Mouse (Mus musculus): ENCODE data around the gene Nfib. TPM values are rescaled to one million over a fixed set of nuclear protein-coding genes. Genes with fewer than 3 reads are reported as not detected.

The Nfib gene
- total and polyA plus RNA-seq, 3 experiments, result 0.16 TPM; not detected in 2

DNA sequence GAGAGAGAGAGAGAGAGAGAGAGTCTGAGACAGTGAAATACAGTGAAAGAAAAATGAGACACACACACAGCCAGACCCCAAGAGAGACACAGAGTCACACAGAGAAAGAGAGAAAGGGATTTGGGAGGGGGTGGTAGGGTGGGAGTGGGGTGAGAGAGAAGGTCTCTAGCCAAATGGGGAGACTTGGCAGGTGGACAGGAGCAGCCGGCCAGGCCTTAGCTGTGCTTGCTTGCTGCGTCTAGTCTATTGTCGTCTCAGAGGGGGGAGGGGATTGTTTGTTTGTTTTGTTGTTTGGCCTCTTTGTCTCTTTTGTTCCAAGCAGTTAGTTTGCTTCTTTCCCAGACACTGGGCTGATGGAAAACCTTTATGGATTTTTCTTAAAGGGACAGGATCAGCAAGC, 172.3 kb downstream of the Nfib start:
- H3K4me1 ChIP-seq (ENCODE audit: insufficient read depth, low read depth, low read length), result no peaks in the 10 kb centered on the region
- TF ChIP-seq POLR2AphosphoS5 (IDR thresholded peaks at IDR 0.05; ENCODE audit: insufficient replicate concordance, low read depth, low read length), result no peak
- no peak for TF ChIP-seq GATA2 (IDR thresholded peaks at IDR 0.05; ENCODE audit: borderline replicate concordance, low read depth, low read length)
- TF ChIP-seq CTCF (IDR thresholded peaks at IDR 0.05; ENCODE audit: low read depth, low read length), result no peak
- TF ChIP-seq TAL1 (conservative IDR thresholded peaks at IDR 0.05; ENCODE audit: low read depth, low read length), result no peak
- TF ChIP-seq GATA1 (IDR thresholded peaks at IDR 0.05; ENCODE audit: borderline replicate concordance, low read length), result no peak
- H3K27me3 ChIP-seq (ENCODE audit: insufficient read depth, low read length), result no peaks in the 10 kb centered on the region
- no peak for ATAC-seq (ENCODE audit: extremely low read depth, insufficient number of reproducible peaks, low FRiP score, poor library complexity, severe bottlenecking)
- no peaks in the 10 kb centered on the region for H3K36me3 ChIP-seq (replicated peaks)
- no peak for DNase-seq (ENCODE audit: low spot score)
- no peak overlapping the region for H3K4me3 ChIP-seq (ENCODE audit: low read depth, low read length)
- H3K9me3 ChIP-seq (replicated peaks), result peaks cover 55% of the 10 kb centered on the region

DNA sequence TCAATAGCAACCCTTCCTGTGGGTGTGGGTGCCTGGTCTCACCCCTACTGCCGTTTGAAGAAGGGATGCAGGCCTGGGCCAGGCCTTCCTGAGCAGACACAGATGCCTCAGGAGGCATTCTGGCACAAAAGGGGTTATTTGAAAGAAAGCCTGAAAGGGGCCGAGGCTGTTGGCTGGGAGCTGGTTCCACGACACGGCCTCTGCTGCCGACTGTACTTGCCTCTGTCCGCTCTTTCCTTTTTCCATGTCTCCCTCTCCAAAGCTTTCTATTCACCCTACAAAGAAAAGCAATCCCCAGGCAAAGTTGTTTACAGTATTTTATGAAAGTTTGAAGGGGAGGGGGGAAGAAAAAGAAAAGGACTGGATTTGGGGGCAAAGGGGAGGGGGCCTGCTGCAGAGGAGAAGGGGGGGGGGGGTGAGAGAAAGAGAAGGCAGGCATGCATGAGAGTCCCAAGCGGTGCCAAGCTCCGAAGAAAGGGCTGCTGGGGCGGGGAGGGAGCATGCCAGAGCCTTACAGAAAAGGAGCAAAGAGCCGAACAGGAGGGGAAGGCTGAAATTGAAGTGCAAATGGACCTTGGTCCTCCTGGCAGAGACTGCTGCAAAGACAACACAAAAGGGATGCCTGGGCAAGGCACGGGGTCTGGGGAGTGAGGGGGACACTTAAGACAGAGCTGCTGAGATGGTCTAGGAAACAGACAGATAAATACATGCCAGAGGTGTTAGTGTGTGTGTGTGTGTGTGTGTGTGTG, 172.9 kb downstream of the Nfib start:
- TF ChIP-seq GATA2 (IDR thresholded peaks at IDR 0.05; ENCODE audit: borderline replicate concordance, low read depth, low read length) (no peak), TAL1 (conservative IDR thresholded peaks at IDR 0.05; ENCODE audit: low read depth, low read length) (no peak), POLR2AphosphoS5 (IDR thresholded peaks at IDR 0.05; ENCODE audit: insufficient replicate concordance, low read depth, low read length) (no peak), CTCF (IDR thresholded peaks at IDR 0.05; ENCODE audit: low read depth, low read length) (no peak)
- H3K9me3 ChIP-seq (replicated peaks), result peaks cover 54% of the 10 kb centered on the region
- no peaks in the 10 kb centered on the region for H3K36me3 ChIP-seq (replicated peaks)
- H3K27me3 ChIP-seq (ENCODE audit: insufficient read depth, low read length), result no peaks in the 10 kb centered on the region
- no peak overlapping the region for H3K4me3 ChIP-seq (ENCODE audit: low read depth, low read length)
- ATAC-seq (ENCODE audit: extremely low read depth, insufficient number of reproducible peaks, low FRiP score, poor library complexity, severe bottlenecking), result no peak
- no peaks in the 10 kb centered on the region for H3K4me1 ChIP-seq (ENCODE audit: insufficient read depth, low read depth, low read length)
- no peak for DNase-seq (ENCODE audit: low spot score)

DNA sequence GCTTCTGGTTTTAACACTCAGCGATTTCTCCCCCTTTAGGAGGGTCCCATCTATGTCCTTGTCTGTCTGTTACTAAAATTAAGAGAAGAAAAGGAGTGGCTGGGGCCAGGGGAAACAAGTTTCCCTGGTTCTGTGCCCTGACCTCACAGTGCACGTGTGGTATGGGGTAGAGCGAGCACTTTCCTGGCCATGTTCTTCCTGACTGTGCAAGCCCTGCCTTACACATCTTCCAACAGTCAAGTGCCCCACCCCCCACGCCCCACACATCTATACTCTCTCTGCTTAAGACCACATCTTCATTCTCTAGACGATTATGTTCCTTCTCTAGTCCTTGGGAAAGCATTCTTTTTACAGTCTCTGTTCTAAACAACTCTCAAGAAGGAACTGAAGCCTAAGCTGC, 173.6 kb downstream of the Nfib start:
- H3K4me3 ChIP-seq (ENCODE audit: low read depth, low read length), result no peak overlapping the region
- no peaks in the 10 kb centered on the region for H3K4me1 ChIP-seq (ENCODE audit: insufficient read depth, low read depth, low read length)
- peaks cover 48% of the 10 kb centered on the region for H3K9me3 ChIP-seq (replicated peaks)
- TF ChIP-seq TAL1 (conservative IDR thresholded peaks at IDR 0.05; ENCODE audit: low read depth, low read length) (no peak), GATA1 (IDR thresholded peaks at IDR 0.05; ENCODE audit: borderline replicate concordance, low read length) (no peak), CTCF (IDR thresholded peaks at IDR 0.05; ENCODE audit: low read depth, low read length) (no peak), POLR2AphosphoS5 (IDR thresholded peaks at IDR 0.05; ENCODE audit: insufficient replicate concordance, low read depth, low read length) (no peak), GATA2 (IDR thresholded peaks at IDR 0.05; ENCODE audit: borderline replicate concordance, low read depth, low read length) (no peak)
- H3K27me3 ChIP-seq (ENCODE audit: insufficient read depth, low read length), result no peaks in the 10 kb centered on the region
- no peak for DNase-seq (ENCODE audit: low spot score)
- ATAC-seq (ENCODE audit: extremely low read depth, insufficient number of reproducible peaks, low FRiP score, poor library complexity, severe bottlenecking), result no peak
- no peaks in the 10 kb centered on the region for H3K36me3 ChIP-seq (replicated peaks)

DNA sequence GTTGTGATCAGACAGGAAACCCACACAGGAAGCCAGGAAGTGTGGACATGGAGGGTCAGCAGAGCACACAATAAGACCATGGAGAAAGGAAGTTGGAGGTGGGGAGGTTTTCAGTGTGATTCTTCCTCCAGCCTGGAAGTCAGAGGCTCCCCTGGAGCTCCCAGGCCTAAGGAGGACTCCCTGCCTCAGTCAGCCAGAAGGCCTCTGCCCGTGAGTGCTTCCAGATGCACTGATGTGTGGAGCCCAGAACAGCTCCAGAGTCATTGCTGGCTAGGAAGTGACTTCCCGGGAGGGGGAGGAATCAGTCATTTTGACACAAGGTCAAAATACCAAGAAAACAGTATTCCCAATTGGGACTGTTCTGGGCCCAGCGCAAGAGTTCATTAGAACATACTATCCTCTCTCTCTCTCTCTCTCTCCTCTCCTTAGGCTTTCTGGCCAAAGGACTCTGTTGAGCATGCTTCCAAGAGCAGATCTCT, 174.6 kb downstream of the Nfib start:
- TF ChIP-seq POLR2AphosphoS5 (IDR thresholded peaks at IDR 0.05; ENCODE audit: insufficient replicate concordance, low read depth, low read length), result no peak
- no peak for TF ChIP-seq GATA1 (IDR thresholded peaks at IDR 0.05; ENCODE audit: borderline replicate concordance, low read length)
- TF ChIP-seq TAL1 (conservative IDR thresholded peaks at IDR 0.05; ENCODE audit: low read depth, low read length), result no peak
- TF ChIP-seq GATA2 (IDR thresholded peaks at IDR 0.05; ENCODE audit: borderline replicate concordance, low read depth, low read length), result no peak
- no peak for TF ChIP-seq CTCF (IDR thresholded peaks at IDR 0.05; ENCODE audit: low read depth, low read length)
- Histone ChIP-seq H3K27me3 (ENCODE audit: insufficient read depth, low read length) (no peaks in the 10 kb centered on the region), H3K36me3 (replicated peaks) (no peaks in the 10 kb centered on the region), H3K4me3 (ENCODE audit: low read depth, low read length) (no peak overlapping the region), H3K4me1 (ENCODE audit: insufficient read depth, low read depth, low read length) (no peaks in the 10 kb centered on the region), H3K9me3 (replicated peaks) (peaks cover 40% of the 10 kb centered on the region)
- DNase-seq (ENCODE audit: low spot score) (no peak), ATAC-seq (ENCODE audit: extremely low read depth, insufficient number of reproducible peaks, low FRiP score, poor library complexity, severe bottlenecking) (no peak)

DNA sequence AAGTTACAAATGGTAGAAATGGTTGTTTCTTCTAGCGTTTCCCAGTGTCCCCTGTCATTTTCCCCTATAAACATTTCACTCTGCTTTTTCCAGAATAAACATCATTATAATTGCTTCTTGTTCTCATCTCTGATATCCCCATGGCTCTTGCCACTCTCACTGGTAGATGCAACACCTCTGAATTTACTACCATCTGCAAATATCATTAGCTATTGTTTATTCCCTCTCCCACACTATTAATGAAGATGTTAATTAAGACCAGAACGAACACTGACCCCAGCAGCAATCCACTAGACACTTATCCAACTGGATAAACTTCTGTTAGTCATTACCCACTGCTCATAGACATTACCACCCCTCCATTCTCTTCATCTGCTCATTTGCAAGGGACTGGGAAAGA, 176.6 kb downstream of the Nfib start:
- no peaks in the 10 kb centered on the region for H3K27me3 ChIP-seq (ENCODE audit: insufficient read depth, low read length)
- H3K4me3 ChIP-seq (ENCODE audit: low read depth, low read length), result no peak overlapping the region
- ATAC-seq (ENCODE audit: extremely low read depth, insufficient number of reproducible peaks, low FRiP score, poor library complexity, severe bottlenecking) (no peak), DNase-seq (ENCODE audit: low spot score) (no peak)
- H3K4me1 ChIP-seq (ENCODE audit: insufficient read depth, low read depth, low read length), result no peaks in the 10 kb centered on the region
- H3K9me3 ChIP-seq (replicated peaks), result peaks cover 33% of the 10 kb centered on the region
- TF ChIP-seq GATA2 (IDR thresholded peaks at IDR 0.05; ENCODE audit: borderline replicate concordance, low read depth, low read length), result no peak
- no peaks in the 10 kb centered on the region for H3K36me3 ChIP-seq (replicated peaks)

DNA sequence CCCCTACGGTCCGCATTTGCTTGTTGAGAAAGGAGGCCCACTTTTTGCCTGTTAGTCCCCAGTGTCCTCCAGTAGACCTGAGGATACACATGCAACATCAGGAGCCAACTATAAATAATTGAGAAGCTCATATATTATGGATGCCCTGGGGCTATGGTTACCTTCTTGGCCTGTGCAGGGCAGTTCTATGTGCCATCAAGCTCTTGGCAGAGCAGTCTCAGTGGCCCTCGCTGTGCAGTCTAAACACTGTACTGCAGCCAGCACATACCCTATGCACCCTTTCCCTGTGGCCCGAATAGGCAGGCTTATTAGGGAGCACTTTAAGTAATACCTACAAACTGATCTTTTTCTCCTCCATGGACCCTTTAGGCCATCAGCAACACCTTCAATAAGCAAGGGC, 185.6 kb downstream of the Nfib start:
- no peak for TF ChIP-seq GATA2 (IDR thresholded peaks at IDR 0.05; ENCODE audit: borderline replicate concordance, low read depth, low read length)
- no peak for TF ChIP-seq GATA1 (IDR thresholded peaks at IDR 0.05; ENCODE audit: borderline replicate concordance, low read length)
- TF ChIP-seq TAL1 (conservative IDR thresholded peaks at IDR 0.05; ENCODE audit: low read depth, low read length), result no peak
- no peak for TF ChIP-seq POLR2AphosphoS5 (IDR thresholded peaks at IDR 0.05; ENCODE audit: insufficient replicate concordance, low read depth, low read length)
- no peak for TF ChIP-seq CTCF (IDR thresholded peaks at IDR 0.05; ENCODE audit: low read depth, low read length)
- ATAC-seq (ENCODE audit: extremely low read depth, insufficient number of reproducible peaks, low FRiP score, poor library complexity, severe bottlenecking), result no peak
- no peak for DNase-seq (ENCODE audit: low spot score)
- no peaks in the 10 kb centered on the region for H3K36me3 ChIP-seq (replicated peaks)
- H3K9me3 ChIP-seq (replicated peaks), result peaks cover 26% of the 10 kb centered on the region
- H3K4me1 ChIP-seq (ENCODE audit: insufficient read depth, low read depth, low read length), result no peaks in the 10 kb centered on the region
- no peak overlapping the region for H3K4me3 ChIP-seq (ENCODE audit: low read depth, low read length)
- H3K27me3 ChIP-seq (ENCODE audit: insufficient read depth, low read length), result no peaks in the 10 kb centered on the region

Measured in G1E (cell line).